Mouse (Mus musculus) CD4-positive, CD25-positive, alpha-beta regulatory T cell, adult 2 months (primary cell): Measurements from ENCODE around the gene Shroom3.

Experiments
- DNase-seq: peaks from one replicate; pipeline ENCODE4 v3.0.0-alpha.2; 2012; ENCODE audit warnings: low read depth, low spot score

The Shroom3 gene

GRCm38 (mm10) chr5:92751488-92751887, 68.3 kb downstream of the Shroom3 start:
- no peak for DNase-seq

GRCm38 (mm10) chr5:92755241-92755775, 72.1 kb downstream of the Shroom3 start:
- DNase-seq: no peak

GRCm38 (mm10) chr5:92759156-92759745, 76.0 kb downstream of the Shroom3 start:
- no peak for DNase-seq

GRCm38 (mm10) chr5:92760542-92760941, 77.3 kb downstream of the Shroom3 start:
- DNase-seq: no peak

- no peak for DNase-seq
These were observed 78.5 kb downstream of the Shroom3 start for GRCm38 (mm10) chr5:92761615-92762353.

GRCm38 (mm10) chr5:92762425-92762824, 79.2 kb downstream of the Shroom3 start:
- DNase-seq: no peak

GRCm38 (mm10) chr5:92763546-92763952, 80.3 kb downstream of the Shroom3 start:
- DNase-seq: no peak

- no peak for DNase-seq
These were observed 83.1 kb downstream of the Shroom3 start for GRCm38 (mm10) chr5:92766301-92766700.

- DNase-seq: no peak
These were observed 84.1 kb downstream of the Shroom3 start for GRCm38 (mm10) chr5:92767194-92767777.

- no peak for DNase-seq
These were observed 84.6 kb downstream of the Shroom3 start for GRCm38 (mm10) chr5:92767857-92768291.

- DNase-seq: no peak
These were observed 90.6 kb downstream of the Shroom3 start for GRCm38 (mm10) chr5:92773821-92774220.

- DNase-seq: no peak
These were observed 91.2 kb downstream of the Shroom3 start for GRCm38 (mm10) chr5:92774419-92774818.

- no peak for DNase-seq
These were observed 91.7 kb downstream of the Shroom3 start for GRCm38 (mm10) chr5:92774893-92775292.

- DNase-seq: no peak
These were observed 95.2 kb downstream of the Shroom3 start for GRCm38 (mm10) chr5:92778395-92778794.

- no peak for DNase-seq
These were observed 97.8 kb downstream of the Shroom3 start for GRCm38 (mm10) chr5:92781082-92781481.

GRCm38 (mm10) chr5:92784037-92784860, 101.0 kb downstream of the Shroom3 start:
- no peak for DNase-seq

GRCm38 (mm10) chr5:92785870-92786436, 102.7 kb downstream of the Shroom3 start:
- DNase-seq: no peak

- DNase-seq: no peak
These were observed 105.8 kb downstream of the Shroom3 start for GRCm38 (mm10) chr5:92788990-92789389.

- DNase-seq: no peak
These were observed 113.1 kb downstream of the Shroom3 start for GRCm38 (mm10) chr5:92796089-92796990.

GRCm38 (mm10) chr5:92797981-92798380, 114.7 kb downstream of the Shroom3 start:
- DNase-seq: no peak
